Mouse (Mus musculus): Measurements from ENCODE around the gene Abcb8.

The Abcb8 gene

GRCm38 (mm10) chr5:24453985-24454303, 60.5 kb downstream of the Abcb8 start:
- DNase-seq (ENCODE audit: low spot score in 2 of 2), result no peak

GRCm38 (mm10) chr5:24455076-24455475, 61.6 kb downstream of the Abcb8 start:
- DNase-seq (ENCODE audit: low spot score in 2 of 2), result no peak

- no peak for DNase-seq (ENCODE audit: low spot score in 2 of 2)
These were observed 62.1 kb downstream of the Abcb8 start for GRCm38 (mm10) chr5:24455613-24456012.

All from spleen, postnatal 4 days (tissue).